Mouse (Mus musculus): ENCODE data around the gene Sulf2.

Sulf2 gene

GRCm38 (mm10) chr2:166175552-166176136, 20.2 kb upstream of the Sulf2 start:
- no peak for DNase-seq (ENCODE audit: inconsistent age in 2 of 2, low spot score in 1 of 2)

DNA sequence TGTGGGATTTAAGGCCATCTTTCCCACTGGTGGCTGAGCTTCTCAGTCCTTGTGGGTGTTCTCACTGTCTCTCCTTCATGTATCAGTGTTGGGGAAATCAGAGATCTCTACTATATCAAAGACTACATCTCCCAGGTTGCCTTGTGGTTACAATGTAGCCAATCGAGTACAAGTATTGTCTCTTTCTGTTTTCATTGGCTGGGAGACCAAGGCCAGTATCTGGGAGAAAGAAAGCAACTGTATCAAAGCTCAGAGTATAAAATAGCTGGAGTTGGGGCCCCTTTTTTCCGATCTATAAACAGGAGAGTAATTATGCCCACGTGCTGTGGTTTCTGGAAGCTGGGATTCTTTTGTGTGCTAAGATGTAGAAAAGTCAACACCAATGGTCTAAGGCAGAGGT, 19.7 kb upstream of the Sulf2 start:
- peak in 1 of 2 experiments; percentile 58 for DNase-seq (ENCODE audit: inconsistent age in 2 of 2, low spot score in 1 of 2)

GRCm38 (mm10) chr2:166173169-166173568, 17.7 kb upstream of the Sulf2 start:
- DNase-seq (ENCODE audit: inconsistent age in 2 of 2, low spot score in 1 of 2): no peak

DNA sequence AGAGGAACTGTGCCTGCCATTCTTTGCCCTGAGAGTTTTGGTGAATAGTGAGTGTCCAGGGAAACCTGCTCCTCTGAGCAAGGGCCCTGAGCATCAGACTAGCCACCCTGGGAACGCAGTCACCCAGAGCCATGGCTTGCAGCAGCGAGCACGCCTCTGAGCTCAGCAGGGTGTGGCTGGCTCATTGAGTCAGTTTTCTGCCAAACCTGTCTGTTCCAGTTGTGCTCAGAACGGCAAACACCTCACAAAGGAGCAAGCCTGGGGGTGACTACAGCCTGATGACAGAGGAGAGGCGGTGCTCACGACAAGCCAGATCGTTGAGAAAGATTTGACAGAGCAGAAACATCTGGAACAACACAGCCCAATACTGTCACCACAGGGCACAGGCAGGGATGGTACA, 14.7 kb upstream of the Sulf2 start:
- DNase-seq (ENCODE audit: inconsistent age in 2 of 2, low spot score in 1 of 2): no peak

GRCm38 (mm10) chr2:166168868-166169267, 13.4 kb upstream of the Sulf2 start:
- no peak for DNase-seq (ENCODE audit: inconsistent age in 2 of 2, low spot score in 1 of 2)

- DNase-seq (ENCODE audit: inconsistent age in 2 of 2, low spot score in 1 of 2): peak in 1 of 2 experiments; percentile 60
These were observed 11.9 kb upstream of the Sulf2 start for GRCm38 (mm10) chr2:166167387-166167786.

GRCm38 (mm10) chr2:166165396-166165795, 9.9 kb upstream of the Sulf2 start:
- DNase-seq (ENCODE audit: inconsistent age in 2 of 2, low spot score in 1 of 2): no peak

GRCm38 (mm10) chr2:166164601-166165000, 9.1 kb upstream of the Sulf2 start:
- DNase-seq (ENCODE audit: inconsistent age in 2 of 2, low spot score in 1 of 2): no peak

DNA sequence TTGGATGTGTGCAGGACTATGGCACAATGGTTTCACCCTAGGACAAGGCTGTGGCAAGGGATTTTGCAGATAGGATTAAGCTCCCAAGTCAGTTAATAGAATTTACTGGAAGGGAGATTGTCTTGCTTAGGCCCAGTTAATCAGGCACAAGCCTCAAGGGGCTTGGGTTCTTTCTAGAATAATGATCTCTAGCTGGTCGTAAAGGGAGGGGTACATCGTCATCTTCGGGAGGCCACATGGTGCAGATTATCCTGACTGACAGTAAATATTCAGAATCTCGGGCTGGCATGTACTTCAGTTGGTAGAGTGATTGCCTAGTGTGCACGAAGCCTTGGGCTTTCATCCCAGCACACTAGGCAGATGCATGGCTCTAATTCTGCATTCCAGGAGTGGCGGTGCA, 8.5 kb upstream of the Sulf2 start:
- DNase-seq (ENCODE audit: inconsistent age in 2 of 2, low spot score in 1 of 2): no peak

GRCm38 (mm10) chr2:166163252-166163651, 7.8 kb upstream of the Sulf2 start:
- DNase-seq (ENCODE audit: inconsistent age in 2 of 2, low spot score in 1 of 2): no peak

GRCm38 (mm10) chr2:166162160-166162559, 6.7 kb upstream of the Sulf2 start:
- DNase-seq (ENCODE audit: inconsistent age in 2 of 2, low spot score in 1 of 2): no peak

DNA sequence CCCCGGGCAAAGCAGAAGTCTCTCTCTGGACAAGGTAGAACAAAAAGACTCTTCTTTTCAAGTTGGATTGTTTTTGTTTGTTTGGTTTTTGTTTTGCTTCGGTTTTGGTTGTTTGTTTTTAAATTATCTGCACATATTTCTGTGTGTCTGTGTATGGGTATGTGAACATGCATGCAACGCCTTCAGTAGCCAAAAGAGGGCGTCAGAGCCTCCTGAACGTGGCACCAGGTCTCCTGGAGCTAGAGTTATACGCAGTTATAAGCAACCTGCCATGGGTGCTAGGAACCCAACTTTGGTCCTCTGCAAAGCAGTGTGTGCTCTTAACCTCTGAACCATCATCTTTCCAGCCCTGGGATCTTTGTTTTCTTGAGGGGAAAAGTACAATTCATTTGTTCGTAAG, 3.8 kb upstream of the Sulf2 start:
- DNase-seq (ENCODE audit: inconsistent age in 2 of 2, low spot score in 1 of 2): no peak

GRCm38 (mm10) chr2:166157767-166158561, 2.5 kb upstream of the Sulf2 start:
- DNase-seq (ENCODE audit: inconsistent age in 2 of 2, low spot score in 1 of 2): no peak

DNA sequence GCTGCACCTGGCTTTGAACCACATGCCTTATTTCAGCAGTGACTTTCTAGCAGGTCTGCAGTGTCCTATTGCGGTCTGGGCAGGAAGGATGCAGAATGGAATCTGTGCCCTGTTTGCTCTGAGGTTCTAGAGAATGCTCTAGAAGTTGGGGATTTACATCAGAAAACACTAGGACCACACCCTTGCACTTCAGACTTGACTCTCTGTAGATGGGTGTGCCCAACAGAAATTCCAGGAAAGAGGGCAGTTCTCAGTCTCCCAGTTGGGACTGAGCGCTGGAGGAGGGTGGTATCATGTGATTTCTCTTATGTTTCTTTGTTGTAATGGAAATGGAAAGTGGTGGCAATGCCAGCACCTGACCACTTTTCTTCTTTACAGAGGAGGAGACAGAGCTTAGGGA, 1.7 kb upstream of the Sulf2 start:
- no peak for DNase-seq (ENCODE audit: inconsistent age in 2 of 2, low spot score in 1 of 2)

DNA sequence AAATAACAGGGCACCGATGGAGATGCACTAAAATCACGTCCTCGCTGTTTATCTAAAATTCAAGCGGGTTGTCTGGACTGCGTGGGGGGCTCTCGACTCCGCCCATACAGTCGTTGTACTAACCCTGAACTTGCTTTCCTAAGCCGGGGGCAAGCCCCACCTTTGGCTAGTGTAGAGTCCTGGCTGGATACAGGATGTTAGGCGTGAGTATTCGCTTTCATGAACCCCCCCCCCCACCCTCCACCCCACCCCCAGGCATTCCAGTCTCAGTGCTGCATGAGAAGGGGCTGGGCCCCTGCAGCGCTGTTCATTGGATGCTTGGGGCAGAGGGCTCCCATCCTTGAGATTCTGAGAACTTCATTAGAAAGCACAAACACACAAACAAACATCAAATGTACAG, 659 bp upstream of the Sulf2 start:
- DNase-seq (ENCODE audit: inconsistent age in 2 of 2, low spot score in 1 of 2): no peak

- peak in 1 of 2 experiments; percentile 72 for DNase-seq (ENCODE audit: inconsistent age in 2 of 2, low spot score in 1 of 2)
These were observed 562 bp downstream of the Sulf2 start for GRCm38 (mm10) chr2:166154749-166155453.

DNA sequence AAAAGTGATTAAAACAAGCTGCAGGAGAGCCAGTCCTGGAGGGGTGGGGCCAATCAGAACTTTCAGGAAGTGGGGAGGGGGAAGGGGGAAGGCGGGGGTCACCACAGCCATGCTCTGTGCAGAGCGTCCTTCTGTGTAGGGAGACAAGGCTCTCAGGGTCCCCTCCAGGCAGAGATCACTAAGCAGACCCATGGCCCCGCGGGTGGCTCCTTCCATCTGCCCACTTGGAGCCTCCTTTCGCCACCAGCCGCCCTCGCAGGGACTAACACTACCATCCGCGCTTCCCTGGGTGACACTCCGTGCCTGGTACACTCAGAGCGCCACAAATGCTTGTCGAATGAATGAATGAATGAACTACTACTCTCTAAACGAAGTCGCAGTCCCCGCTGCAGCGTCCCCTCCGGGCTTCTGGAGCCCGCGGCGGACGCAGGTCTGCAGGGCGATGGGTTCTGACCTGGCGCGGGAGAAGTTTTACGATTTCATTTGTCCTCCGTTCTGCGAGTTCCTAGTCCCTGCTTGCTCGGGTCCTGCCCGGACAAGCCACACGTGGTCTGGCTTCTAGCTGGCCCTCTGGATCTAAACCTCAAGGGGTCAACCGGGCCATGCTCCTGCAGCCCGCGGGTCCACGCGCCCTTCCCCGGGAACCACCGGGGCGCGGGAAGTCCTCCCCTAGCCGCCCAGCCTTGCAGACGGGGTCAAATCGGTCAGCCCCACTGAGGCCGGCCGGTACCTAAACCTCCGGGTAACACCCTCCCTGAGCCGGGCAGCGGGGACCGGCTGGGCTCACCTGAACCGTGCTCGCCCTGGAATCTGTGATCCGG, 1.4 kb downstream of the Sulf2 start:
- peak; percentile 57 to 83 for DNase-seq (ENCODE audit: inconsistent age in 2 of 2, low spot score in 1 of 2)

DNA sequence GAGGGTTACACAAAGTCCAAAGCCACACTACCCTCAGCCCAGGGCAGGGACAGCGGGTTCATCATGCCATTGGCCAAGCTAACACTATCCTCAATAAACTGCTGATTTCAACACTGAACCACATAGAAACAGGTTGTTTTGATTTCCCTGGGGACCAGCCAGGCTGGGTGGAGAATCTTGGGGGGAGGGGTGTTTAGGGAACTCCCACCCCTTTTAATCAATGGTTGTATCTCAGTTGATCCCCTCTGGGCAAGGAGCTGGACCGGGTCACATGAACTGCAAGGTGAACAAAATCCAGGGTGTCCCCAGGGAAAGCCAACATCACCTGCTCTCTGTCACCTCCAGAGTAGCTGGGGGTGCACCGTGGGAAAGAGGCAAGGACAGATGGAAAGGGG, 2.1 kb downstream of the Sulf2 start:
- peak in 1 of 2 experiments; percentile 58 for DNase-seq (ENCODE audit: inconsistent age in 2 of 2, low spot score in 1 of 2)

DNA sequence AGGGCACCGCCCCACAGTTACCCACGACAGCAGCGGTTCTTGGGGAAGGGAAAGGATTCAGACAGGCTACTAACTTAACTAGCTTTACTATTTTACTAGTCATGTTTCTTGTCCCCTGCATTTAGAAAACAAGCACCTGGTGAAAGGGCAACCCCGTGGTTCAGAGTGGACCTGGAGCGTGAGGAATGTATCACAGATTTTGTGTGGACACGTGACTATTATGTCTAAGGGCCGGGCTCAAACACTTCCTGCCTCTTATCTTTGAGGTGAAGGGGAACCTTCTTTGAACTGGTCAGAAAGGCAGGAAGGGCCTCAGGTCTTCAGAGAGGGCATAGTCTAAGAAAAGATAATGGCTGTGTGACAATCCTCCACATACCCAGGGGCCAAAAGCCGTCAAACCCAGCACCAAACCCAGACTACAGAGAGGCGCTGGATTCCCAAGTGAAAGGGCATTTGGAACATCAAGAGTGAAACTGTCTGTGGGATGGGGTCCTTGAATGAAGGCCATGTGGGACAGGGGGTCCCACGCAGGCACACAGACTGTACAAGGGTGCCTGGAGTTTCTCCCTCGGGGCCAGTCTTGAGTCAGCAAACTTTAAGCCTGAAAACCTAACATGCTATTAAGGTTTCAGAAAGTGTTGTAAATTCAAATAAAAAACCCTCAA, 2.6 kb downstream of the Sulf2 start:
- peak in 1 of 2 experiments; percentile 55 for DNase-seq (ENCODE audit: inconsistent age in 2 of 2, low spot score in 1 of 2)

All from adrenal gland, adult (tissue).